Mouse (Mus musculus) kidney, adult 2 months (tissue): ENCODE data around the gene Cacybp.

Source experiments
- CTCF ChIP-seq: fragments of 200-500 bp; conservative IDR thresholded peaks from 2 replicates; pipeline ENCODE4 v1.5.1; 2011; ENCODE audit warnings: low read depth, mild to moderate bottlenecking, control low read depth, low read length, moderate library complexity, mixed read lengths; ENCODE audit not compliant: insufficient read depth, insufficient read length
- POLR2A ChIP-seq: fragments of 200-500 bp; IDR thresholded peaks from one replicate; pipeline ENCODE4 v1.6.1; 2011; ENCODE audit warnings: low read depth, low read length, control low read depth

- TF ChIP-seq CTCF, result peak; percentile 63
- no peak for TF ChIP-seq POLR2A
Observed at GRCm38 (mm10) chr1:160184506-160184905, 28.2 kb downstream of the Cacybp start.
